Mouse (Mus musculus): ENCODE measurements around the gene Fank1. TPM values are rescaled to one million over a fixed set of nuclear protein-coding genes. Genes with fewer than 3 reads are reported as not detected.

Gene Fank1
- total RNA-seq, 4 experiments from 2014 or later, result 3.3 to 4.5 (median 4.1) TPM

- DNase-seq (ENCODE audit: low spot score in 2 of 2), result no peak
Measured at GRCm38 (mm10) chr7:133891298-133891697, 114.6 kb downstream of the Fank1 start.

GRCm38 (mm10) chr7:133891796-133892195 is 115.1 kb downstream of the Fank1 start:
- no peak for DNase-seq (ENCODE audit: low spot score in 2 of 2)

GRCm38 (mm10) chr7:133899391-133899790 is 122.7 kb downstream of the Fank1 start:
- DNase-seq (ENCODE audit: low spot score in 2 of 2), result no peak

GRCm38 (mm10) chr7:133908966-133909365 is 132.3 kb downstream of the Fank1 start:
- no peak for DNase-seq (ENCODE audit: low spot score in 2 of 2)

GRCm38 (mm10) chr7:133909833-133910375 is 133.2 kb downstream of the Fank1 start:
- DNase-seq (ENCODE audit: low spot score in 2 of 2), result no peak

GRCm38 (mm10) chr7:133911881-133912280 is 135.2 kb downstream of the Fank1 start:
- DNase-seq (ENCODE audit: low spot score in 2 of 2), result peak in 1 of 2 experiments; percentile 70

- no peak for DNase-seq (ENCODE audit: low spot score in 2 of 2)
Measured at GRCm38 (mm10) chr7:133916230-133916629, 139.6 kb downstream of the Fank1 start.

GRCm38 (mm10) chr7:133919306-133919705 is 142.6 kb downstream of the Fank1 start:
- no peak for DNase-seq (ENCODE audit: low spot score in 2 of 2)

GRCm38 (mm10) chr7:133919918-133920317 is 143.3 kb downstream of the Fank1 start:
- DNase-seq (ENCODE audit: low spot score in 2 of 2), result peak; percentile 48 to 87

GRCm38 (mm10) chr7:133920724-133921123 is 144.1 kb downstream of the Fank1 start:
- DNase-seq (ENCODE audit: low spot score in 2 of 2), result no peak

GRCm38 (mm10) chr7:133921291-133921690 is 144.6 kb downstream of the Fank1 start:
- no peak for DNase-seq (ENCODE audit: low spot score in 2 of 2)

GRCm38 (mm10) chr7:133923994-133924393 is 147.3 kb downstream of the Fank1 start:
- DNase-seq (ENCODE audit: low spot score in 2 of 2), result no peak

GRCm38 (mm10) chr7:133925771-133926170 is 149.1 kb downstream of the Fank1 start:
- DNase-seq (ENCODE audit: low spot score in 2 of 2), result no peak

- no peak for DNase-seq (ENCODE audit: low spot score in 2 of 2)
Measured at GRCm38 (mm10) chr7:133928981-133929380, 152.3 kb downstream of the Fank1 start.

Other genes starting within 250 kb of the Fank1 start
- not detected for gene Tex36, start 174.7 kb upstream of the Fank1 start, total RNA-seq (2022)
- 10 to 100 TPM; 22.1 to 24.3 (median 22.8) TPM for gene Edrf1, start 139.3 kb upstream of the Fank1 start, total RNA-seq (2022)
- under 1 TPM in 1 of 4 experiments, not detected in 3; 0.13 TPM for gene Mmp21, start 96.8 kb upstream of the Fank1 start, total RNA-seq (2022)
- gene Bccip, start 67.5 kb upstream of the Fank1 start, total RNA-seq (2022), result 10 to 100 TPM; 63.4 to 69.4 (median 68.0) TPM
- gene Uros, start 66.8 kb upstream of the Fank1 start, total RNA-seq (2022), result 10 to 100 TPM; 15.3 to 22.4 (median 20.1) TPM
- gene Dhx32, start 5.9 kb downstream of the Fank1 start, total RNA-seq (2022), result 10 to 100 TPM; 42.4 to 47.2 (median 43.2) TPM